Mouse (Mus musculus) kidney, postnatal 0 days (tissue): Measurements from ENCODE around the gene Togaram2. TPM values are rescaled to one million over a fixed set of nuclear protein-coding genes. Genes with fewer than 3 reads are reported as not detected.
A peak's percentile ranks its signal among the peaks of the same experiment; 100 is the strongest.

Source experiments
- ATAC-seq: fragments of 200-750 bp; cut with Nextera tagmentation; replicated peaks from 2 replicates; pipeline ENCODE4 v1.8.0; 2017; ENCODE audit warnings: low read depth, moderate number of reproducible peaks, moderate TSS enrichment, moderate library complexity; ENCODE audit not compliant: low FRiP score
- DNase-seq: peaks from one replicate; pipeline ENCODE4 v3.0.0-alpha.2; 2016; ENCODE audit warnings: low spot score
- H3K27ac ChIP-seq: fragments of 300-500 bp; sonication (generic); 2 replicates; pipeline ENCODE4 v1.5.1; 2014; ENCODE audit warnings: mild to moderate bottlenecking
- H3K27me3 ChIP-seq: fragments of 300-500 bp; sonication (generic); 2 replicates; pipeline ENCODE4 v1.6.1; 2014; ENCODE audit warnings: low read length, mixed read lengths; ENCODE audit not compliant: insufficient read depth
- H3K36me3 ChIP-seq: fragments of 300-500 bp; sonication (generic); 2 replicates; pipeline ENCODE4 v1.6.1; 2014; ENCODE audit warnings: low read length, mixed read lengths; ENCODE audit not compliant: insufficient read depth
- H3K4me1 ChIP-seq: fragments of 300-500 bp; sonication (generic); replicated peaks from 2 replicates; pipeline ENCODE4 v1.6.1; 2014; ENCODE audit warnings: antibody characterized with exemption, low read length, mixed read lengths; ENCODE audit not compliant: insufficient read depth
- H3K4me2 ChIP-seq: fragments of 300-500 bp; sonication (generic); 2 replicates; pipeline ENCODE4 v1.6.1; 2014; ENCODE audit warnings: mild to moderate bottlenecking, low read length, moderate library complexity, mixed read lengths
- H3K4me3 ChIP-seq: fragments of 300-500 bp; sonication (generic); replicated peaks from 2 replicates; pipeline ENCODE4 v1.5.1; 2014; ENCODE audit warnings: low read depth, low read length
- H3K9ac ChIP-seq: fragments of 300-500 bp; sonication (generic); 2 replicates; pipeline ENCODE4 v1.6.1; 2014; ENCODE audit warnings: low read depth, low read length
- H3K9me3 ChIP-seq: fragments of 300-500 bp; sonication (generic); replicated peaks from 2 replicates; pipeline ENCODE4 v1.6.1; 2016; ENCODE audit warnings: low read length, inconsistent platforms, mixed read lengths
- CTCF ChIP-seq: IDR thresholded peaks from 2 replicates; pipeline ENCODE4 v1.5.1; 2016; ENCODE audit warnings: antibody characterized with exemption, low read depth, mild to moderate bottlenecking, moderate library complexity
- WGBS: fragments of 180-500 bp; shearing (Covaris S2); extraction: QIAGEN DNeasy Blood & Tissue Kit; methylation state at CpG from one replicate; pipeline ENCODE4 v1.1.7; 2014; 5-methylcytosine and 5-hydroxymethylcytosine counted together
- polyA plus RNA-seq: library from polyadenylated mRNA; unstranded; fragments of >200 nt; fragmentation: Nextera tagmentation; extraction: Ambion mirVana; gene quantifications from 2 replicates; pipeline ENCODE4 v1.2.1, GENCODE M21; 2015

Gene Togaram2
- polyA plus RNA-seq, 1 experiment from 2014 or later = 0.46 TPM

- Histone ChIP-seq H3K27ac (no peak overlapping the region), H3K36me3 (no peaks in the 10 kb centered on the region), H3K27me3 (no peaks in the 10 kb centered on the region), H3K4me2 (no peak overlapping the region), H3K9ac (no peak overlapping the region), H3K4me1 (no peaks in the 10 kb centered on the region), H3K4me3 (no peak overlapping the region), H3K9me3 (no peaks in the 10 kb centered on the region)
- TF ChIP-seq CTCF = no peak
- 50% methylated on average over 5 of the region's 5 CpGs for WGBS
- ATAC-seq (no peak), DNase-seq (no peak)
Observed at GRCm38 (mm10) chr17:71684103-71684608, 11.1 kb downstream of the Togaram2 start.

GRCm38 (mm10) chr17:71687436-71687835 lies 14.4 kb downstream of the Togaram2 start:
- Histone ChIP-seq H3K27me3 (no peaks in the 10 kb centered on the region), H3K36me3 (no peaks in the 10 kb centered on the region), H3K9me3 (no peaks in the 10 kb centered on the region), H3K4me3 (no peak overlapping the region), H3K4me1 (no peaks in the 10 kb centered on the region), H3K9ac (no peak overlapping the region), H3K27ac (no peak overlapping the region), H3K4me2 (no peak overlapping the region)
- WGBS = 73% methylated on average over 9 of the region's 9 CpGs
- DNase-seq = no peak
- no peak for ATAC-seq
- no peak for TF ChIP-seq CTCF

- TF ChIP-seq CTCF = no peak
- H3K4me2 ChIP-seq = no peak overlapping the region
- no peaks in the 10 kb centered on the region for H3K36me3 ChIP-seq
- H3K27me3 ChIP-seq = no peaks in the 10 kb centered on the region
- no peak overlapping the region for H3K27ac ChIP-seq
- 43% methylated on average over 5 of the region's 5 CpGs for WGBS
- no peak overlapping the region for H3K4me3 ChIP-seq
- H3K4me1 ChIP-seq = 0 out of 2 replicates have a peak, but pooled peaks cover 3% of the 10 kb centered on the region
- ATAC-seq = peak; percentile 62
- DNase-seq = peak; percentile 80
- no peaks in the 10 kb centered on the region for H3K9me3 ChIP-seq
- H3K9ac ChIP-seq = no peak overlapping the region
Observed at GRCm38 (mm10) chr17:71689903-71690302, 16.8 kb downstream of the Togaram2 start.

- no peak for ATAC-seq
Observed at GRCm38 (mm10) chr17:71691361-71691875, 18.4 kb downstream of the Togaram2 start.

GRCm38 (mm10) chr17:71693313-71693712 lies 20.3 kb downstream of the Togaram2 start:
- Histone ChIP-seq H3K9ac (no peak overlapping the region), H3K36me3 (no peaks in the 10 kb centered on the region), H3K4me3 (no peak overlapping the region), H3K4me1 (peaks cover 7% of the 10 kb centered on the region; the same call in 1 of the 2 replicates), H3K9me3 (no peaks in the 10 kb centered on the region), H3K27ac (no peak overlapping the region; the same call in 1 of the 2 replicates), H3K4me2 (no peak overlapping the region), H3K27me3 (no peaks in the 10 kb centered on the region)
- DNase-seq = peak; percentile 74
- TF ChIP-seq CTCF = no peak
- WGBS = 13% methylated on average over 5 of the region's 5 CpGs
- ATAC-seq = no peak

More at GRCm38 (mm10) chr17:71691361-71691875, 18.4 kb downstream of the Togaram2 start:
- H3K9me3 ChIP-seq = no peaks in the 10 kb centered on the region
- H3K27me3 ChIP-seq = no peaks in the 10 kb centered on the region
- H3K36me3 ChIP-seq = no peaks in the 10 kb centered on the region
- WGBS = 58% methylated on average over 11 of the region's 11 CpGs
- H3K4me3 ChIP-seq = no peak overlapping the region
- no peak overlapping the region for H3K9ac ChIP-seq
- no peak overlapping the region for H3K4me2 ChIP-seq
- peaks cover 7% of the 10 kb centered on the region; the same call in 1 of the 2 replicates for H3K4me1 ChIP-seq
- H3K27ac ChIP-seq = no peak overlapping the region
- no peak for TF ChIP-seq CTCF
- no peak for DNase-seq

- H3K9ac ChIP-seq = no peak overlapping the region
- WGBS = 53% methylated on average over 8 of the region's 8 CpGs
- H3K27ac ChIP-seq = no peak overlapping the region
- peaks cover 7% of the 10 kb centered on the region; the same call in 1 of the 2 replicates for H3K4me1 ChIP-seq
- H3K36me3 ChIP-seq = no peaks in the 10 kb centered on the region
- H3K4me2 ChIP-seq = no peak overlapping the region
- no peaks in the 10 kb centered on the region for H3K9me3 ChIP-seq
- no peaks in the 10 kb centered on the region for H3K27me3 ChIP-seq
- peak; percentile 52 for TF ChIP-seq CTCF
- DNase-seq = peak; percentile 23
- H3K4me3 ChIP-seq = no peak overlapping the region
- ATAC-seq = no peak
Observed at GRCm38 (mm10) chr17:71693780-71694179, 20.7 kb downstream of the Togaram2 start.
